Mouse (Mus musculus) olfactory bulb, adult 2 months (tissue): ENCODE data around the gene Eya2.

ENCODE experiments used
- CTCF ChIP-seq: fragments of 200-500 bp; IDR thresholded peaks from 2 replicates; pipeline ENCODE4 v1.5.1; 2012; ENCODE audit warnings: low read depth, mild to moderate bottlenecking, low read length, moderate library complexity; ENCODE audit not compliant: insufficient read depth
- POLR2A ChIP-seq: fragments of 200-500 bp; IDR thresholded peaks from 2 replicates; pipeline ENCODE4 v1.6.1; 2012; ENCODE audit warnings: mild to moderate bottlenecking, low read depth, low read length, moderate library complexity; ENCODE audit not compliant: insufficient read depth

- TF ChIP-seq POLR2A (no peak), CTCF (no peak)
Measured at GRCm38 (mm10) chr2:165634481-165634880, 39.6 kb downstream of the Eya2 start.
